Mouse (Mus musculus): ENCODE data around the gene Tff3. TPM values are rescaled to one million over a fixed set of nuclear protein-coding genes. Genes with fewer than 3 reads are reported as not detected.

Gene Tff3
- polyA plus RNA-seq, 1 experiment from 2014 or later = not detected

DNA sequence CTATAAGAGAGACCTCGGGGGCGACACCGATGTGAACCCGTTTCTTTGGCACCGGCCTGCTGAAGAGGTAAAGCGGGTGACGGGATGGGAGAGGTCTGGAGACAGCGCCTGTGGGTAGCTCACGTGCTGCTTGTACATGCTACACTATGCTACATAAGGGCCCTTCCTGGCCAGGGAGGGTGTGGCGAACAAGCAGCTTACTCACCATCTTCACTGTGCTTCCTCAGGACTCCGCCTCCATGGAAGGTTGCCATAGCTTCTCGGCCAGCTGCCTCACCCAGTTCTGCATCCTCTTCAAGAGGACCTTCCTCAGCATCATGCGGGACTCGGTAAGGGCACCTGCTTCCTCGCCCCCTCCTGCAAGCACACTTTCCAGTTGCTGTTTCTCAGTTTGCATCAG, 21.1 kb downstream of the Tff3 start:
- no peaks in the 10 kb centered on the region for H3K27me3 ChIP-seq (ENCODE audit: control insufficient read depth, insufficient read depth, low read length)
- H3K9ac ChIP-seq (replicated peaks; ENCODE audit: low read depth, low read length) = no peak overlapping the region
- no peaks in the 10 kb centered on the region for H3K9me3 ChIP-seq (ENCODE audit: control insufficient read depth, low read length)
- WGBS = 96% methylated on average over 15 of the region's 15 CpGs
- H3K4me3 ChIP-seq (ENCODE audit: low read depth, low read length) = no peak overlapping the region
- no peaks in the 10 kb centered on the region for H3K4me1 ChIP-seq (ENCODE audit: control insufficient read depth, insufficient read depth, low read length)
- no peak overlapping the region for H3K27ac ChIP-seq (ENCODE audit: low read depth, low read length)
- ATAC-seq (ENCODE audit: low read depth) = no peak
- no peak overlapping the region for H3K4me2 ChIP-seq (ENCODE audit: low read depth, low read length)
- H3K36me3 ChIP-seq (ENCODE audit: control insufficient read depth, insufficient read depth, low read length) = peaks cover 28% of the 10 kb centered on the region

GRCm38 (mm10) chr17:31103823-31104222, 25.6 kb downstream of the Tff3 start:
- WGBS = 83% methylated on average over 8 of the region's 8 CpGs
- ATAC-seq (ENCODE audit: low read depth) = no peak
- no peak overlapping the region for H3K27ac ChIP-seq (ENCODE audit: low read depth, low read length)
- no peaks in the 10 kb centered on the region for H3K9me3 ChIP-seq (ENCODE audit: control insufficient read depth, low read length)
- no peaks in the 10 kb centered on the region for H3K4me1 ChIP-seq (ENCODE audit: control insufficient read depth, insufficient read depth, low read length)
- no peak overlapping the region for H3K9ac ChIP-seq (replicated peaks; ENCODE audit: low read depth, low read length)
- H3K27me3 ChIP-seq (ENCODE audit: control insufficient read depth, insufficient read depth, low read length) = no peaks in the 10 kb centered on the region
- 0 out of 2 replicates have a peak, but pooled peaks cover 8% of the 10 kb centered on the region for H3K36me3 ChIP-seq (ENCODE audit: control insufficient read depth, insufficient read depth, low read length)
- H3K4me3 ChIP-seq (ENCODE audit: low read depth, low read length) = no peak overlapping the region
- no peak overlapping the region for H3K4me2 ChIP-seq (ENCODE audit: low read depth, low read length)

- H3K4me2 ChIP-seq (ENCODE audit: low read depth, low read length) = no peak overlapping the region
- H3K27me3 ChIP-seq (ENCODE audit: control insufficient read depth, insufficient read depth, low read length) = no peaks in the 10 kb centered on the region
- no peak overlapping the region for H3K9ac ChIP-seq (replicated peaks; ENCODE audit: low read depth, low read length)
- H3K27ac ChIP-seq (ENCODE audit: low read depth, low read length) = no peak overlapping the region
- no peak overlapping the region for H3K4me3 ChIP-seq (ENCODE audit: low read depth, low read length)
- no peaks in the 10 kb centered on the region for H3K9me3 ChIP-seq (ENCODE audit: control insufficient read depth, low read length)
- 0 out of 2 replicates have a peak, but pooled peaks cover 2% of the 10 kb centered on the region for H3K36me3 ChIP-seq (ENCODE audit: control insufficient read depth, insufficient read depth, low read length)
- ATAC-seq (ENCODE audit: low read depth) = no peak
- 93% methylated on average over 8 of the region's 8 CpGs for WGBS
- H3K4me1 ChIP-seq (ENCODE audit: control insufficient read depth, insufficient read depth, low read length) = no peaks in the 10 kb centered on the region
Observed at GRCm38 (mm10) chr17:31103007-31103570, 26.4 kb downstream of the Tff3 start.

DNA sequence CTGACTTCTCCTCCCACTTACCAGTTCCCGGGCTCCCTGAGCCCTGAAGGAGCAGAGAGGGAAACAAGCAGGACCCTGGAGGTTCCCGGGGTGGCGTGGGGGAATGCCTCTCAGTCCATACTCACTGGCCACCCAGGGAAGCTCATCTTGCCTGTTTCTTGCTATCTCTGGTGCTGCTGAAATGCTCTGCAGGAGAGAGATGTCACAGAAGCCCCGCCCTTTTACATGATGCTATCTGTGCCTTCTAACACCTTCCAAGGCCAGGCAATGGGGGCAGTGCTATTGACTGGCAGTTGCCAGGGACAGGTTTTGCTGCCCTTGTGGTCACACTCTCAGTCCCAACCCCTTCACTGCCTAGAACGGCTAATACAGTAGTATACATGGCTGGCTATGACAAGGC, 30.7 kb downstream of the Tff3 start:
- Histone ChIP-seq H3K4me2 (ENCODE audit: low read depth, low read length) (no peak overlapping the region), H3K27ac (ENCODE audit: low read depth, low read length) (no peak overlapping the region), H3K4me3 (ENCODE audit: low read depth, low read length) (no peak overlapping the region), H3K27me3 (ENCODE audit: control insufficient read depth, insufficient read depth, low read length) (no peaks in the 10 kb centered on the region), H3K9ac (replicated peaks; ENCODE audit: low read depth, low read length) (no peak overlapping the region), H3K4me1 (ENCODE audit: control insufficient read depth, insufficient read depth, low read length) (no peaks in the 10 kb centered on the region), H3K9me3 (ENCODE audit: control insufficient read depth, low read length) (no peaks in the 10 kb centered on the region), H3K36me3 (ENCODE audit: control insufficient read depth, insufficient read depth, low read length) (no peaks in the 10 kb centered on the region)
- ATAC-seq (ENCODE audit: low read depth) = no peak
- 85% methylated on average over 5 of the region's 5 CpGs for whole genome bisulfite sequencing

GRCm38 (mm10) chr17:31096893-31097292, 32.6 kb downstream of the Tff3 start:
- ATAC-seq (ENCODE audit: low read depth) = no peak
- H3K36me3 ChIP-seq (ENCODE audit: control insufficient read depth, insufficient read depth, low read length) = no peaks in the 10 kb centered on the region
- no peak overlapping the region for H3K4me2 ChIP-seq (ENCODE audit: low read depth, low read length)
- no peak overlapping the region for H3K9ac ChIP-seq (replicated peaks; ENCODE audit: low read depth, low read length)
- 97% methylated on average over 2 of the region's 2 CpGs for WGBS
- no peak overlapping the region for H3K27ac ChIP-seq (ENCODE audit: low read depth, low read length)
- H3K4me3 ChIP-seq (ENCODE audit: low read depth, low read length) = no peak overlapping the region
- no peaks in the 10 kb centered on the region for H3K4me1 ChIP-seq (ENCODE audit: control insufficient read depth, insufficient read depth, low read length)
- no peaks in the 10 kb centered on the region for H3K27me3 ChIP-seq (ENCODE audit: control insufficient read depth, insufficient read depth, low read length)
- H3K9me3 ChIP-seq (ENCODE audit: control insufficient read depth, low read length) = no peaks in the 10 kb centered on the region

DNA sequence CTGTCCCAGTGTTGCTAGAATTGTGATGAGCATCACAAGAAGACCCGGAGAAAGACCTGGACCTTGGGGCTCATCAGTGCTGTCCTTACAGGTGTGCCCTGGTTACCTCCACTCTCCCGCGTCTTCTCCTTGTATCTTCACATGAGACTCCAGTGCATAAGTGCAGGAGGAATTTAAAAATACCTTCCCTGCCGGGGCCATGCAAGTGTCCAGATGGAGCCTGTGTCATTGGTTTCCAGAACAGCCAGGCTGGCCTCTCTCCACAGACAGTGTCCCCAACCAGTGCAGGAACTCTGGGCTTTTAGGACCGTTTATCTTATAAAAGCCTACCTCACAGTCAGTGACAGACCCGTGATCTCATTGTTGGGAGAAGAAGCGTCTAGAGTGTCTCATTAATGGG, 33.9 kb downstream of the Tff3 start:
- peaks cover 5% of the 10 kb centered on the region for H3K4me1 ChIP-seq (ENCODE audit: control insufficient read depth, insufficient read depth, low read length)
- H3K27ac ChIP-seq (ENCODE audit: low read depth, low read length) = no peak overlapping the region
- no peaks in the 10 kb centered on the region for H3K27me3 ChIP-seq (ENCODE audit: control insufficient read depth, insufficient read depth, low read length)
- no peaks in the 10 kb centered on the region for H3K9me3 ChIP-seq (ENCODE audit: control insufficient read depth, low read length)
- H3K36me3 ChIP-seq (ENCODE audit: control insufficient read depth, insufficient read depth, low read length) = no peaks in the 10 kb centered on the region
- no peak overlapping the region for H3K4me3 ChIP-seq (ENCODE audit: low read depth, low read length)
- no peak overlapping the region for H3K4me2 ChIP-seq (ENCODE audit: low read depth, low read length)
- WGBS = 83% methylated on average over 7 of the region's 7 CpGs
- H3K9ac ChIP-seq (replicated peaks; ENCODE audit: low read depth, low read length) = no peak overlapping the region
- ATAC-seq (ENCODE audit: low read depth) = no peak

GRCm38 (mm10) chr17:31094781-31095180, 34.7 kb downstream of the Tff3 start:
- Histone ChIP-seq H3K4me2 (ENCODE audit: low read depth, low read length) (no peak overlapping the region), H3K4me1 (ENCODE audit: control insufficient read depth, insufficient read depth, low read length) (peaks cover 10% of the 10 kb centered on the region), H3K36me3 (ENCODE audit: control insufficient read depth, insufficient read depth, low read length) (no peaks in the 10 kb centered on the region), H3K27me3 (ENCODE audit: control insufficient read depth, insufficient read depth, low read length) (no peaks in the 10 kb centered on the region), H3K9ac (replicated peaks; ENCODE audit: low read depth, low read length) (no peak overlapping the region), H3K9me3 (ENCODE audit: control insufficient read depth, low read length) (no peaks in the 10 kb centered on the region), H3K27ac (ENCODE audit: low read depth, low read length) (no peak overlapping the region), H3K4me3 (ENCODE audit: low read depth, low read length) (no peak overlapping the region)
- ATAC-seq (ENCODE audit: low read depth) = no peak
- 40% methylated on average over 5 of the region's 5 CpGs for WGBS

GRCm38 (mm10) chr17:31091023-31091735, 38.3 kb downstream of the Tff3 start:
- no peaks in the 10 kb centered on the region for H3K9me3 ChIP-seq (ENCODE audit: control insufficient read depth, low read length)
- 0 out of 2 replicates have a peak, but pooled peaks have one; percentile 10 for ATAC-seq (ENCODE audit: low read depth)
- H3K4me1 ChIP-seq (ENCODE audit: control insufficient read depth, insufficient read depth, low read length) = peaks cover 26% of the 10 kb centered on the region
- no peak overlapping the region for H3K27ac ChIP-seq (ENCODE audit: low read depth, low read length)
- H3K27me3 ChIP-seq (ENCODE audit: control insufficient read depth, insufficient read depth, low read length) = no peaks in the 10 kb centered on the region
- 46% methylated on average over 13 of the region's 13 CpGs for whole genome bisulfite sequencing
- H3K4me2 ChIP-seq (ENCODE audit: low read depth, low read length) = no peak overlapping the region
- no peaks in the 10 kb centered on the region for H3K36me3 ChIP-seq (ENCODE audit: control insufficient read depth, insufficient read depth, low read length)
- no peak overlapping the region for H3K4me3 ChIP-seq (ENCODE audit: low read depth, low read length)
- H3K9ac ChIP-seq (replicated peaks; ENCODE audit: low read depth, low read length) = no peak overlapping the region

DNA sequence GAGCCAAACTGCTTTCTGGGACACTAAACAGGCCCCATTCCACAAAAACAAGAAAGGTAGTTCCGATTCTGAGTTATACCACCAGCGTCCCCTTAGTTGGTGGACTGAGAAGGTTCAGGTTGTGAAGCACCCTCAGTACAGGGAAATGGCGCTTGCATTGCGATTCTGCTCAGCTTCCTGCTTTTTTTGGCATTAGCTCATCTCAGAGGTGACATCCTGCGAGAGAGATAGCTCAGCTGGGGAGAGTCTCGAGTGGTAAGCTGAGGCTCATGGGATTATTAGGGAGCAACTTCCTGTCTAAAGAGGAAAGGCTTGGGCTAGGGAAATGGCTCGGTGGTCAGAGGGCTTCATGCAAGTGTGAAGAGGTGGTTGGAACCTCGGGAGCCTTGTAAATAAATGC, 39.6 kb downstream of the Tff3 start:
- Histone ChIP-seq H3K9me3 (ENCODE audit: control insufficient read depth, low read length) (no peaks in the 10 kb centered on the region), H3K27ac (ENCODE audit: low read depth, low read length) (no peak overlapping the region), H3K4me2 (ENCODE audit: low read depth, low read length) (no peak overlapping the region), H3K9ac (replicated peaks; ENCODE audit: low read depth, low read length) (no peak overlapping the region), H3K4me3 (ENCODE audit: low read depth, low read length) (no peak overlapping the region), H3K36me3 (ENCODE audit: control insufficient read depth, insufficient read depth, low read length) (no peaks in the 10 kb centered on the region), H3K4me1 (ENCODE audit: control insufficient read depth, insufficient read depth, low read length) (peaks cover 26% of the 10 kb centered on the region), H3K27me3 (ENCODE audit: control insufficient read depth, insufficient read depth, low read length) (no peaks in the 10 kb centered on the region)
- ATAC-seq (ENCODE audit: low read depth) = no peak
- 76% methylated on average over 8 of the region's 8 CpGs for WGBS

Measured in neural tube, embryonic 14.5 days (tissue).